Mouse (Mus musculus): ENCODE measurements around the gene Olfr1164. TPM values are rescaled to one million over a fixed set of nuclear protein-coding genes. Genes with fewer than 3 reads are reported as not detected.

The Olfr1164 gene
- total RNA-seq (2014; fragmentation: Nextera tagmentation) (not detected in 2 replicates), total RNA-seq (2017) (not detected in 2 replicates)

DNA sequence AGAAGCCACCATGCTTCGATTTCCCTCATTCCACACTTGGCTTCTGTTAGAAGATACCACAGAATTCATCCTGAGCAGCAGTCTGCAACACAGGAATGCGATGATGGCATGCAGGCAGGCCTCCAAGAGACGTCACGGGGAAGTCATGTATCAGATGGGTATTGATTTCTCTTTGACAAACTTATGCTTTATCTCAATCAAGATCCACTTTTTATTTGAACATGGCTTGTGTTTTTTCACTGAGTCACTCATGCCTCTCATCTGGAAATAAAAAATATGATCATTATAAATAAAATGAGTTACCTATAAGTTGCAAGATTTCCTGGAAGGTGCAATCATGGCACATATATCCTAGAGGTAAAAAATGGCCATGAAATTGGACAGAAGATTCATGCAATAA, at the start of gene Olfr1164:
Gene Olfr1164, minus strand, starts transcription at position 101 of the 400 bp plus-strand sequence.
- no peak for ATAC-seq (replicated peaks; ENCODE audit: low FRiP score, low TSS enrichment, poor library complexity, severe bottlenecking)

DNA sequence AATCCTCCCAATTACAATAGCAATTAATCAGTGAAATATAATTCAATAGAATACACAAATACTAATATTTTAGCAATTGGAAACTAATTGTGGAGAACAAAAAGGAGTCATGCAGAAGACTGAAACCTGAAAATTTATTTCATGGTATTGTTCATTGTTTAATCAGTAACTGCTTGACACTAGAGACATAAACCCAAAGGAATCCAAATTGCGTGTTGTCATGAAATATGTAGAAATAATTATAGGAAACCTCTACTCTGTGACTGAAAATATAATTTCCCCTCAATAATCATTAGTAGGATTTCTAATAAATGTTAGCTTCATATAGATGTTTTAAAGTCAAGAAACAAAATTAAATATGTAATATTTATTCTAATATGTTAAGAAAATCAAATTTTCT, 34.4 kb upstream of the Olfr1164 start, which contains the start of gene Olfr1166:
Gene Olfr1166, minus strand, starts transcription at position 101 of the 400 bp plus-strand sequence.
- ATAC-seq (replicated peaks; ENCODE audit: low FRiP score, low TSS enrichment, poor library complexity, severe bottlenecking), result no peak

DNA sequence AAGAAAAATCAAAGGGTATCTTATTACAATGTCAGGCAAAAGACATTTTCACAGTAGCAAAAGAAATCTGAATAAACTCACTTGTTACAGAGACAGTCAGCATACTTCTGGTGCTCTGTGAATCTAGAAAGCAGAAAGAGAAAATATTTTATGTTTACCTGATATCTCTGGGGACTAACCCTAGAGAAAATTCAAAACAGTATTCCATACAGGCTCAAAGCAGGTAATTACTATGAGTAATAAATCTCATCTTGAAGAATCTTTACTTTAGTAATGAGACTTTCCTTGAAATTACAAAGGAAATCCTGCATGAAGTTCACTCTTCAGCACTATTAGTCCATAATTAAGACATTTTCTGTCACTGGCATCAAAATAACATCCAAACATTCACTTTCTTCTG, 22.0 kb downstream of the Olfr1164 start, which contains the start of gene Olfr1163:
Gene Olfr1163, minus strand, starts transcription at position 101 of the 400 bp plus-strand sequence.
- ATAC-seq (replicated peaks; ENCODE audit: low FRiP score, low TSS enrichment, poor library complexity, severe bottlenecking), result no peak

DNA sequence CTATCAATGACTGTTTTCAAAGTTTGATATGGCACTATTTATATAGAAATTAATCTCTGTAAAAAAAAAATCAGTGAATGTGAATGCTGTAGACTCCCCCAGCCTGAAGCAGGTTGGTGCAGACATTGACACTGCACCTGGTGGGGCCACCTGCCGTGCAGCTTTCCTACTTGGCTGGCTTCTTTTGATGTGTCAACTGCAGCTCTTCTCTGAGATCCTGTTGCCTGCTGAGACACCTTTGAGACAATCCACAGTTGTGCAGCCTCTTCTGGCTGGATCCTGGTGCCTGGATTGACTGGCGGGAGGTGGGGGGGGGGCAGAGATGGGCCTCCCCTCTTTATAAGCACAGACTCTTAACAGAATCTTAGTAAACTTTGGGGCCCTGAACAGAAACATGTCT, 30.2 kb downstream of the Olfr1164 start:
- ATAC-seq (replicated peaks; ENCODE audit: low FRiP score, low TSS enrichment, poor library complexity, severe bottlenecking), result no peak

DNA sequence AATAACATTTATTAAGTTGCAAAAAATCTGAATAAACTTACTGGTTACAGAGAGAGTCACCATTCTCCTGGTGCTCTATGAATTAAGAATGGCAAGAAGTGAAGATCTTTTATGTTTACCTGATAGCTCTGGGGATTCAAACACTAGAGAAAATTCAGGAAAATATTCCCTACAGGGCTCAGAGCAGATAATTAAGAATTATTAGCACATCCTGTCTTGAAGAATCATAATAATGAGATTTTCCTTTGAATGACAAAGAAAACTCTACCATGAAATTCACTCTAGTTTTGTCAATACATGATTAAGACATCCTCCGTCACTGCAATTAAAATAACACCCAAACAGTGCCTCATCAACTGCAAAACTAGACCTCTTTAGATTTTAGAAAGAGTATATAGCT, 42.7 kb downstream of the Olfr1164 start, which contains the start of gene Olfr1162:
Gene Olfr1162, minus strand, starts transcription at position 101 of the 400 bp plus-strand sequence.
- no peak for ATAC-seq (replicated peaks; ENCODE audit: low FRiP score, low TSS enrichment, poor library complexity, severe bottlenecking)

Other genes with a start within 250 kb of the Olfr1164 start
- gene Olfr1150-ps1, start 250.0 kb downstream of the Olfr1164 start, total RNA-seq (2014; fragmentation: Nextera tagmentation), result not detected in 2 replicates
- not detected in 2 replicates for gene Olfr1150-ps1, start 250.0 kb downstream of the Olfr1164 start, total RNA-seq (2017)
- gene Olfr1151, start 238.1 kb downstream of the Olfr1164 start, total RNA-seq (2014; fragmentation: Nextera tagmentation), result not detected in 2 replicates
- not detected in 2 replicates for gene Olfr1151, start 238.1 kb downstream of the Olfr1164 start, total RNA-seq (2017)
- gene Olfr1152, start 227.5 kb downstream of the Olfr1164 start, total RNA-seq (2014; fragmentation: Nextera tagmentation), result not detected in 2 replicates
- gene Olfr1152, start 227.5 kb downstream of the Olfr1164 start, total RNA-seq (2017), result not detected in 2 replicates
- not detected in 2 replicates for gene Olfr1153, start 199.0 kb downstream of the Olfr1164 start, total RNA-seq (2014; fragmentation: Nextera tagmentation)
- gene Olfr1153, start 199.0 kb downstream of the Olfr1164 start, total RNA-seq (2017), result not detected in 2 replicates
- gene Olfr1154, start 188.8 kb downstream of the Olfr1164 start, total RNA-seq (2014; fragmentation: Nextera tagmentation), result not detected in 2 replicates
- not detected in 2 replicates for gene Olfr1154, start 188.8 kb downstream of the Olfr1164 start, total RNA-seq (2017)
- not detected in 2 replicates for gene Olfr1155, start 148.8 kb downstream of the Olfr1164 start, total RNA-seq (2014; fragmentation: Nextera tagmentation)
- gene Olfr1155, start 148.8 kb downstream of the Olfr1164 start, total RNA-seq (2017), result not detected in 2 replicates
- gene Olfr1156, start 140.9 kb downstream of the Olfr1164 start, total RNA-seq (2014; fragmentation: Nextera tagmentation), result not detected in 2 replicates
- gene Olfr1156, start 140.9 kb downstream of the Olfr1164 start, total RNA-seq (2017), result not detected in 2 replicates
- not detected in 2 replicates for gene Olfr1157, start 125.7 kb downstream of the Olfr1164 start, total RNA-seq (2014; fragmentation: Nextera tagmentation)
- not detected in 2 replicates for gene Olfr1157, start 125.7 kb downstream of the Olfr1164 start, total RNA-seq (2017)
- not detected in 2 replicates for gene Olfr74, start 119.3 kb downstream of the Olfr1164 start, total RNA-seq (2014; fragmentation: Nextera tagmentation)
- not detected in 2 replicates for gene Olfr74, start 119.3 kb downstream of the Olfr1164 start, total RNA-seq (2017)
- gene Olfr1158, start 103.9 kb downstream of the Olfr1164 start, total RNA-seq (2014; fragmentation: Nextera tagmentation), result not detected in 2 replicates
- gene Olfr1158, start 103.9 kb downstream of the Olfr1164 start, total RNA-seq (2017), result not detected in 2 replicates
- gene Olfr1160, start 85.7 kb downstream of the Olfr1164 start, total RNA-seq (2014; fragmentation: Nextera tagmentation), result not detected in 2 replicates
- gene Olfr1160, start 85.7 kb downstream of the Olfr1164 start, total RNA-seq (2017), result not detected in 2 replicates
- not detected in 2 replicates for gene Olfr1161, start 71.2 kb downstream of the Olfr1164 start, total RNA-seq (2014; fragmentation: Nextera tagmentation)
- not detected in 2 replicates for gene Olfr1161, start 71.2 kb downstream of the Olfr1164 start, total RNA-seq (2017)
- gene Olfr73, start 56.3 kb downstream of the Olfr1164 start, total RNA-seq (2014; fragmentation: Nextera tagmentation), result not detected in 2 replicates
- not detected in 2 replicates for gene Olfr73, start 56.3 kb downstream of the Olfr1164 start, total RNA-seq (2017)
- gene Olfr1162, start 42.8 kb downstream of the Olfr1164 start, total RNA-seq (2014; fragmentation: Nextera tagmentation), result not detected in 2 replicates
- not detected in 2 replicates for gene Olfr1162, start 42.8 kb downstream of the Olfr1164 start, total RNA-seq (2017)
- not detected in 2 replicates for gene Olfr1163, start 22.1 kb downstream of the Olfr1164 start, total RNA-seq (2014; fragmentation: Nextera tagmentation)
- gene Olfr1163, start 22.1 kb downstream of the Olfr1164 start, total RNA-seq (2017), result not detected in 2 replicates
- gene Olfr1166, start 34.3 kb upstream of the Olfr1164 start, total RNA-seq (2014; fragmentation: Nextera tagmentation), result not detected in 2 replicates
- not detected in 2 replicates for gene Olfr1166, start 34.3 kb upstream of the Olfr1164 start, total RNA-seq (2017)
- not detected in 2 replicates for gene Olfr1167, start 61.2 kb upstream of the Olfr1164 start, total RNA-seq (2014; fragmentation: Nextera tagmentation)
- gene Olfr1167, start 61.2 kb upstream of the Olfr1164 start, total RNA-seq (2017), result not detected in 2 replicates
- gene Olfr1168, start 87.9 kb upstream of the Olfr1164 start, total RNA-seq (2014; fragmentation: Nextera tagmentation), result not detected in 2 replicates
- gene Olfr1168, start 87.9 kb upstream of the Olfr1164 start, total RNA-seq (2017), result not detected in 2 replicates
- not detected in 2 replicates for gene Olfr1170, start 134.4 kb upstream of the Olfr1164 start, total RNA-seq (2014; fragmentation: Nextera tagmentation)
- gene Olfr1170, start 134.4 kb upstream of the Olfr1164 start, total RNA-seq (2017), result not detected in 2 replicates
- not detected in 2 replicates for gene Olfr1173, start 185.9 kb upstream of the Olfr1164 start, total RNA-seq (2014; fragmentation: Nextera tagmentation)
- 0.28 TPM in 1 of 2 replicates, not detected in the other for gene Olfr1173, start 185.9 kb upstream of the Olfr1164 start, total RNA-seq (2017)
- gene Olfr1174-ps, start 221.2 kb upstream of the Olfr1164 start, total RNA-seq (2014; fragmentation: Nextera tagmentation), result not detected in 2 replicates
- not detected in 2 replicates for gene Olfr1174-ps, start 221.2 kb upstream of the Olfr1164 start, total RNA-seq (2017)
- not detected in 2 replicates for gene Olfr1175-ps, start 233.2 kb upstream of the Olfr1164 start, total RNA-seq (2014; fragmentation: Nextera tagmentation)
- not detected in 2 replicates for gene Olfr1175-ps, start 233.2 kb upstream of the Olfr1164 start, total RNA-seq (2017)
- gene Olfr1176, start 242.8 kb upstream of the Olfr1164 start, total RNA-seq (2014; fragmentation: Nextera tagmentation), result not detected in 2 replicates
- gene Olfr1176, start 242.8 kb upstream of the Olfr1164 start, total RNA-seq (2017), result not detected in 2 replicates